Mouse (Mus musculus) lung, adult 2 months (tissue): ENCODE measurements around the gene Cldn6.

Experiments used
- CTCF ChIP-seq: fragments of 200-500 bp; IDR thresholded peaks from 2 replicates; pipeline ENCODE4 v1.5.1; 2011; ENCODE audit warnings: mild to moderate bottlenecking, low read length, control low read depth; ENCODE audit not compliant: insufficient read depth
- POLR2A ChIP-seq: fragments of 200-500 bp; IDR thresholded peaks from 2 replicates; pipeline ENCODE4 v1.6.1; 2011; ENCODE audit warnings: low read depth, mild to moderate bottlenecking, control low read depth, low read length, borderline replicate concordance; ENCODE audit errors: extremely low read depth

GRCm38 (mm10) chr17:23694491-23694890, 15.4 kb downstream of the Cldn6 start:
- no peak for TF ChIP-seq POLR2A
- no peak for TF ChIP-seq CTCF
